8 mouse cellular contexts compared by ENCODE assay signal in the genomic region with DNA sequence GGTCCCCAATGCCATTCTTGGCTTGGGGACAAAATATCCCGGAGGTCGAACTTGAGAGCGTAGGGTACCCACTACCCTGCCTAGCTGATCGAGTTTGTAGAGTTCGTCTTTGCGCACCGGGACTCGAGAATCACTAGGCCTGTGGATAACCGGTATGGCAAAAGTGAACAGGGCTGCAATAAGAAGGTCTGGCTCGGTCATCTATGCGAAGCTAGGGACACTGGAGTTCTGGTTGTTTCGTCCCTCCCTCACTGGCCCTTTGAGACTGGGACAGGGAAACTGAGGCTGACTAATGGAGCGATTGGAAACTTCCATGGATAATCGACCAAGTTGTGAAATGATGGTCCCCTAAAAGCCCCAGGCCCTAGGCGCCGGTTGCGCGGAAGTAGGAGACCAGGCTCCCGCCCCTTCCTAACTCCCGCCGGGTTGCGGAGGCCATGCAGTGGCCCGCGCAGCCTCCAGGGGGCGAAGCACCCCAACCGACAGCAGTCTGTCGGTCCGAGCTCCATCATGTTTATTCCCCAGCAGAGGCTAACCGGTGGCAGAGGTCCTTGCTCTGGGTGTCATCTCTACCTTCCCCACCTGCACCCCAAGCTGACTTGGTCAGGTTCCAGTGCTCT. TPM values are rescaled to one million over a fixed set of nuclear protein-coding genes. Genes with fewer than 3 reads are reported as not detected.
A peak's percentile ranks its signal among the peaks of the same experiment; 100 is the strongest.
DNase-seq lines count a peak whose midpoint lies in the region; ATAC-seq and TF ChIP-seq lines count a peak whose summit lies in the region.

No protein-coding gene starts in this region.

- DNase-seq in brain, embryonic 14.5 days (ENCODE audit: low read depth) = peak; percentile 82
- peak; percentile 90 for DNase-seq in lung, embryonic 14.5 days
- peak; percentile 88 for DNase-seq in thymus, adult 2 months

- H3K4me1 ChIP-seq in E14TG2a.4 (replicated peaks; ENCODE audit: low read depth, low read length) = peaks cover 57% of the 10 kb centered on the region
- H3K4me1 ChIP-seq in heart, embryonic 13.5 days = peaks cover 44% of the 10 kb centered on the region
- peaks cover 43% of the 10 kb centered on the region for H3K4me1 ChIP-seq in kidney, embryonic 16.5 days (ENCODE audit: insufficient read depth, low read length)
- peaks cover 15% of the 10 kb centered on the region for H3K4me1 ChIP-seq in lung, embryonic 14.5 days (ENCODE audit: insufficient read depth)
- H3K4me1 ChIP-seq in neural tube, embryonic 15.5 days = peaks cover 46% of the 10 kb centered on the region
- peaks cover 32% of the 10 kb centered on the region for H3K4me1 ChIP-seq in thymus, adult 2 months (replicated peaks; ENCODE audit: control insufficient read depth, insufficient read depth, low read length)

- no peaks in the 10 kb centered on the region for H3K27me3 ChIP-seq in E14TG2a.4 (ENCODE audit: insufficient read depth, low read length)
- no peaks in the 10 kb centered on the region for H3K27me3 ChIP-seq in heart, embryonic 13.5 days (replicated peaks)
- no peaks in the 10 kb centered on the region for H3K27me3 ChIP-seq in kidney, embryonic 16.5 days (ENCODE audit: insufficient read depth, low read length)
- H3K27me3 ChIP-seq in lung, embryonic 14.5 days (ENCODE audit: insufficient read depth, low read length) = no peaks in the 10 kb centered on the region
- no peaks in the 10 kb centered on the region for H3K27me3 ChIP-seq in neural tube, embryonic 15.5 days (replicated peaks)
- no peaks in the 10 kb centered on the region for H3K27me3 ChIP-seq in thymus, adult 2 months (ENCODE audit: control insufficient read depth, insufficient read depth, low read length)

- H3K4me3 ChIP-seq in E14TG2a.4 (replicated peaks; ENCODE audit: low read length) = peak overlapping the region; percentile 93
- H3K4me3 ChIP-seq in heart, embryonic 13.5 days = peak overlapping the region; percentile 90
- H3K4me3 ChIP-seq in kidney, embryonic 16.5 days (ENCODE audit: low read length) = peak overlapping the region; percentile 82
- H3K4me3 ChIP-seq in lung, embryonic 14.5 days (ENCODE audit: low read depth, low read length) = peak overlapping the region; percentile 87
- H3K4me3 ChIP-seq in neural tube, embryonic 15.5 days (replicated peaks) = peak overlapping the region; percentile 83
- peak overlapping the region; percentile 75 for H3K4me3 ChIP-seq in thymus, adult 2 months (ENCODE audit: control insufficient read depth, insufficient read depth, low read length)

- no peaks in the 10 kb centered on the region for H3K9me3 ChIP-seq in E14TG2a.4 (ENCODE audit: low read length)
- no peaks in the 10 kb centered on the region for H3K9me3 ChIP-seq in heart, embryonic 13.5 days
- no peaks in the 10 kb centered on the region for H3K9me3 ChIP-seq in kidney, embryonic 16.5 days (ENCODE audit: low read length)
- H3K9me3 ChIP-seq in lung, embryonic 14.5 days (ENCODE audit: low read depth, low read length) = no peaks in the 10 kb centered on the region
- no peaks in the 10 kb centered on the region for H3K9me3 ChIP-seq in neural tube, embryonic 15.5 days (replicated peaks)

- TF ChIP-seq CTCF in E14TG2a.4 (conservative IDR thresholded peaks at IDR 0.05; ENCODE audit: low read length) = peak; percentile 78
- TF ChIP-seq CTCF in brain, embryonic 14.5 days (IDR thresholded peaks at IDR 0.05; ENCODE audit: borderline replicate concordance, extremely low read depth, insufficient read depth, insufficient read length) = peak; percentile 77
- peak; percentile 93 for TF ChIP-seq CTCF in lung, embryonic 14.5 days (IDR thresholded peaks at IDR 0.05; ENCODE audit: low read depth)
- TF ChIP-seq CTCF in thymus, adult 2 months (IDR thresholded peaks at IDR 0.05; ENCODE audit: borderline replicate concordance, control insufficient read depth, extremely low read depth, insufficient read depth, low read length, poor library complexity) = peak; percentile 98

- ATAC-seq in erythroblast, adult 5-6 weeks (replicated peaks; ENCODE audit: low FRiP score, poor library complexity, severe bottlenecking) = peak; percentile 66
- ATAC-seq in heart, embryonic 13.5 days (ENCODE audit: extremely low read depth, insufficient number of reproducible peaks, low FRiP score, low TSS enrichment) = peak; percentile 14
- ATAC-seq in kidney, embryonic 16.5 days (ENCODE audit: low FRiP score, low TSS enrichment) = peak; percentile 40
- peak; percentile 66 for ATAC-seq in lung, embryonic 14.5 days (ENCODE audit: insufficient read depth)
- ATAC-seq in neural tube, embryonic 15.5 days (ENCODE audit: low FRiP score) = peak; percentile 15; the same call in 1 of the 2 replicates

- peaks cover 48% of the 10 kb centered on the region for H3K36me3 ChIP-seq in E14TG2a.4 (ENCODE audit: insufficient read depth, low read length)
- H3K36me3 ChIP-seq in heart, embryonic 13.5 days = peaks cover 20% of the 10 kb centered on the region
- H3K36me3 ChIP-seq in kidney, embryonic 16.5 days (ENCODE audit: insufficient read depth, low read length) = peaks cover under 1% of the 10 kb centered on the region; the same call in 1 of the 2 replicates
- H3K36me3 ChIP-seq in lung, embryonic 14.5 days (ENCODE audit: insufficient read depth) = peaks cover 9% of the 10 kb centered on the region
- peaks cover 2% of the 10 kb centered on the region for H3K36me3 ChIP-seq in neural tube, embryonic 15.5 days
- no peaks in the 10 kb centered on the region for H3K36me3 ChIP-seq in thymus, adult 2 months (ENCODE audit: control insufficient read depth, insufficient read depth, low read length)

- peak overlapping the region; percentile 97 for H3K4me2 ChIP-seq in heart, embryonic 13.5 days
- H3K4me2 ChIP-seq in kidney, embryonic 16.5 days (replicated peaks; ENCODE audit: low read depth, low read length) = peak overlapping the region; percentile 97
- peak overlapping the region; percentile 76 for H3K4me2 ChIP-seq in lung, embryonic 14.5 days
- H3K4me2 ChIP-seq in neural tube, embryonic 15.5 days = peak overlapping the region; percentile 92

- no peak for TF ChIP-seq POLR2A in brain, embryonic 14.5 days (IDR thresholded peaks at IDR 0.05; ENCODE audit: borderline replicate concordance, extremely low read depth, insufficient read depth, insufficient read length, poor library complexity, severe bottlenecking)
- peak; percentile 49; the same call in 1 of the 2 replicates for TF ChIP-seq POLR2A in thymus, adult 2 months (IDR thresholded peaks at IDR 0.05; ENCODE audit: control insufficient read depth, extremely low read depth, insufficient read depth, low read length, poor library complexity)

- H3K9ac ChIP-seq in heart, embryonic 13.5 days = peak overlapping the region; percentile 91
- peak overlapping the region; percentile 87 for H3K9ac ChIP-seq in kidney, embryonic 16.5 days (replicated peaks; ENCODE audit: low read length)
- peak overlapping the region; percentile 43 for H3K9ac ChIP-seq in lung, embryonic 14.5 days
- H3K9ac ChIP-seq in neural tube, embryonic 15.5 days (replicated peaks) = peak overlapping the region; percentile 78; the same call in 1 of the 2 replicates

- WGBS in heart, embryonic 13.5 days = under 1% methylated on average over 29 of the region's 29 CpGs
- WGBS in kidney, embryonic 16.5 days = 0% methylated on average over 29 of the region's 29 CpGs
- under 1% methylated on average over 29 of the region's 29 CpGs for WGBS in lung, embryonic 14.5 days
- under 1% methylated on average over 29 of the region's 29 CpGs for WGBS in neural tube, embryonic 15.5 days
- WGBS in thymus, adult 2 months = under 1% methylated on average over 29 of the region's 29 CpGs

- peak overlapping the region; percentile 91 for H3K27ac ChIP-seq in heart, embryonic 13.5 days (replicated peaks)
- peak overlapping the region; percentile 97 for H3K27ac ChIP-seq in kidney, embryonic 16.5 days (ENCODE audit: low read length)
- peak overlapping the region; percentile 95 for H3K27ac ChIP-seq in lung, embryonic 14.5 days (ENCODE audit: low read depth)
- peak overlapping the region; percentile 90 for H3K27ac ChIP-seq in neural tube, embryonic 15.5 days (replicated peaks)
- H3K27ac ChIP-seq in thymus, adult 2 months (ENCODE audit: control insufficient read depth, insufficient read depth, low read length) = peak overlapping the region; percentile 70

RNA-seq across cellular contexts. Expression of a gene that starts 1.1 kb away (rescaled TPM):
- 12.2 and 15.9 TPM in 2 replicates for polyA plus RNA-seq in brain, embryonic 14.5 days (2012; rRNA removed)
- total RNA-seq in erythroblast, adult 5-6 weeks (2015; ENCODE audit: low replicate concordance) = 0.96 and 1.0 TPM in 2 replicates
- total RNA-seq in erythroblast, adult 5-6 weeks (2017; ENCODE audit: low replicate concordance) = 2.3 and 4.2 TPM in 2 replicates
- polyA plus RNA-seq in heart, embryonic 13.5 days (2015; fragmentation: Nextera tagmentation; extraction: Ambion mirVana) = 5.1 and 6.2 TPM in 2 replicates
- polyA plus RNA-seq in kidney, embryonic 16.5 days (2015; fragmentation: Nextera tagmentation; extraction: Ambion mirVana) = 10.4 and 11.6 TPM in 2 replicates
- 9.5 and 11.8 TPM in 2 replicates for polyA plus RNA-seq in lung, embryonic 14.5 days (2014; fragmentation: Nextera tagmentation; extraction: Ambion mirVana)
- polyA plus RNA-seq in neural tube, embryonic 15.5 days (2015; fragmentation: Nextera tagmentation; extraction: Ambion mirVana) = 6.5 TPM in 2 replicates
- polyA plus RNA-seq in thymus, adult 2 months (2012; rRNA removed) = 31.0 and 46.9 TPM in 2 replicates

RNA-seq across cellular contexts. Expression of a gene that starts 11.9 kb away (rescaled TPM):
- 170 and 188 TPM in 2 replicates for polyA plus RNA-seq in brain, embryonic 14.5 days (2012; rRNA removed)
- 23.6 and 66.1 TPM in 2 replicates for total RNA-seq in erythroblast, adult 5-6 weeks (2015; ENCODE audit: low replicate concordance)
- 2.0 and 7.7 TPM in 2 replicates for total RNA-seq in erythroblast, adult 5-6 weeks (2017; ENCODE audit: low replicate concordance)
- 81.7 and 85.1 TPM in 2 replicates for polyA plus RNA-seq in heart, embryonic 13.5 days (2015; fragmentation: Nextera tagmentation; extraction: Ambion mirVana)
- polyA plus RNA-seq in kidney, embryonic 16.5 days (2015; fragmentation: Nextera tagmentation; extraction: Ambion mirVana) = 86.5 and 89.2 TPM in 2 replicates
- polyA plus RNA-seq in lung, embryonic 14.5 days (2014; fragmentation: Nextera tagmentation; extraction: Ambion mirVana) = 151 and 153 TPM in 2 replicates
- polyA plus RNA-seq in neural tube, embryonic 15.5 days (2015; fragmentation: Nextera tagmentation; extraction: Ambion mirVana) = 148 and 152 TPM in 2 replicates
- 310 and 359 TPM in 2 replicates for polyA plus RNA-seq in thymus, adult 2 months (2012; rRNA removed)

RNA-seq across cellular contexts. Expression of a gene that starts 16.9 kb away (rescaled TPM):
- polyA plus RNA-seq in brain, embryonic 14.5 days (2012; rRNA removed) = 59.9 and 72.0 TPM in 2 replicates
- total RNA-seq in erythroblast, adult 5-6 weeks (2015; ENCODE audit: low replicate concordance) = 18.0 and 20.2 TPM in 2 replicates
- 10.7 and 12.0 TPM in 2 replicates for total RNA-seq in erythroblast, adult 5-6 weeks (2017; ENCODE audit: low replicate concordance)
- 15.9 and 17.7 TPM in 2 replicates for polyA plus RNA-seq in heart, embryonic 13.5 days (2015; fragmentation: Nextera tagmentation; extraction: Ambion mirVana)
- polyA plus RNA-seq in kidney, embryonic 16.5 days (2015; fragmentation: Nextera tagmentation; extraction: Ambion mirVana) = 27.2 and 29.8 TPM in 2 replicates
- 27.8 and 34.5 TPM in 2 replicates for polyA plus RNA-seq in lung, embryonic 14.5 days (2014; fragmentation: Nextera tagmentation; extraction: Ambion mirVana)
- polyA plus RNA-seq in neural tube, embryonic 15.5 days (2015; fragmentation: Nextera tagmentation; extraction: Ambion mirVana) = 29.5 TPM in 2 replicates
- 188 and 209 TPM in 2 replicates for polyA plus RNA-seq in thymus, adult 2 months (2012; rRNA removed)

RNA-seq across cellular contexts. Expression of a gene that starts 24.4 kb away (rescaled TPM):
- 62.0 and 62.5 TPM in 2 replicates for polyA plus RNA-seq in brain, embryonic 14.5 days (2012; rRNA removed)
- 7.3 and 14.0 TPM in 2 replicates for total RNA-seq in erythroblast, adult 5-6 weeks (2015; ENCODE audit: low replicate concordance)
- total RNA-seq in erythroblast, adult 5-6 weeks (2017; ENCODE audit: low replicate concordance) = 2.6 and 3.1 TPM in 2 replicates
- 65.9 and 70.4 TPM in 2 replicates for polyA plus RNA-seq in heart, embryonic 13.5 days (2015; fragmentation: Nextera tagmentation; extraction: Ambion mirVana)
- 113 and 117 TPM in 2 replicates for polyA plus RNA-seq in kidney, embryonic 16.5 days (2015; fragmentation: Nextera tagmentation; extraction: Ambion mirVana)
- polyA plus RNA-seq in lung, embryonic 14.5 days (2014; fragmentation: Nextera tagmentation; extraction: Ambion mirVana) = 90.5 and 92.8 TPM in 2 replicates
- polyA plus RNA-seq in neural tube, embryonic 15.5 days (2015; fragmentation: Nextera tagmentation; extraction: Ambion mirVana) = 68.2 and 79.8 TPM in 2 replicates
- 151 and 156 TPM in 2 replicates for polyA plus RNA-seq in thymus, adult 2 months (2012; rRNA removed)

RNA-seq across cellular contexts. Expression of a gene that starts 24.4 kb away (rescaled TPM):
- polyA plus RNA-seq in brain, embryonic 14.5 days (2012; rRNA removed) = 12.7 and 17.3 TPM in 2 replicates
- not detected in 2 replicates for total RNA-seq in erythroblast, adult 5-6 weeks (2015; ENCODE audit: low replicate concordance)
- 0.94 TPM in 1 of 2 replicates, not detected in the other for total RNA-seq in erythroblast, adult 5-6 weeks (2017; ENCODE audit: low replicate concordance)
- polyA plus RNA-seq in heart, embryonic 13.5 days (2015; fragmentation: Nextera tagmentation; extraction: Ambion mirVana) = 4.4 and 5.6 TPM in 2 replicates
- polyA plus RNA-seq in kidney, embryonic 16.5 days (2015; fragmentation: Nextera tagmentation; extraction: Ambion mirVana) = 8.7 and 10.4 TPM in 2 replicates
- polyA plus RNA-seq in lung, embryonic 14.5 days (2014; fragmentation: Nextera tagmentation; extraction: Ambion mirVana) = 8.7 and 10.1 TPM in 2 replicates
- polyA plus RNA-seq in neural tube, embryonic 15.5 days (2015; fragmentation: Nextera tagmentation; extraction: Ambion mirVana) = 5.0 and 7.0 TPM in 2 replicates
- 42.9 and 48.2 TPM in 2 replicates for polyA plus RNA-seq in thymus, adult 2 months (2012; rRNA removed)

Comparison
In these comparisons a context has a peak if more than half of its experiments do, and no peak if none do; other contexts are left out.
1. Peak in every context shown above with its lines: DNase-seq, ATAC-seq, H3K4me3 ChIP-seq and H3K27ac ChIP-seq.
2. ATAC-seq: peak in every context shown above with its lines; median percentile 66 in erythroblast, adult 5-6 weeks; 66 in lung, embryonic 14.5 days; 40 in kidney, embryonic 16.5 days; 15 in neural tube, embryonic 15.5 days; 14 in heart, embryonic 13.5 days.